Mouse (Mus musculus) CH12.LX (cell line): ENCODE measurements at regions not wholly inside any gene's neighbourhood (a gene's known extent, or its start where the extent isn't known, plus 50 kb on each side); places are given as distances from the start of the nearest gene placed in this dataset.

Experiments
- DNase-seq: peaks from one replicate; pipeline ENCODE4 v3.0.0-alpha.2; 2013; ENCODE audit errors: extremely low read depth
- H3K27ac ChIP-seq: 2 replicates; pipeline ENCODE4 v1.5.1; 2012; ENCODE audit warnings: low read depth, mild to moderate bottlenecking, control low read depth, moderate library complexity; ENCODE audit not compliant: insufficient read depth
- H3K27me3 ChIP-seq: replicated peaks from 2 replicates; pipeline ENCODE3; 2012; ENCODE audit warnings: inconsistent platforms
- H3K36me3 ChIP-seq, 2 experiments: replicated peaks in 1 of 2; 2 replicates each; pipeline versions ENCODE3 to v1.6.1; 2012; ENCODE audit warnings: inconsistent platforms in 1 of 2, low read length in 1 of 2, mild to moderate bottlenecking in 1 of 2, mixed read lengths in 1 of 2, moderate library complexity in 1 of 2; ENCODE audit not compliant: control insufficient read depth in 1 of 2, insufficient read depth in 1 of 2
- H3K4me1 ChIP-seq, 2 experiments: 2 replicates each; pipeline ENCODE4 v1.6.1; 2012; ENCODE audit warnings: inconsistent platforms in 1 of 2, moderate library complexity in 1 of 2; ENCODE audit not compliant: insufficient read depth in 2 of 2, control insufficient read depth in 1 of 2
- H3K4me2 ChIP-seq: 2 replicates; pipeline ENCODE4 v1.6.1; 2012; ENCODE audit warnings: low read depth, mild to moderate bottlenecking, control low read depth; ENCODE audit not compliant: poor library complexity, insufficient read depth, severe bottlenecking
- H3K4me3 ChIP-seq, 3 experiments: fragments of 150-350 bp in 1 of 3; sonication (generic) in 1 of 3; replicated peaks in 1 of 3; 2 replicates each; pipeline versions ENCODE3 to v1.5.1; 2011 to 2012; ENCODE audit warnings: low read depth in 2 of 3, low read length in 2 of 3, mild to moderate bottlenecking in 2 of 3, moderate library complexity in 2 of 3, control low read depth in 1 of 3, improper control_type of control experiment in 1 of 3, inconsistent platforms in 1 of 3, mixed read lengths in 1 of 3; ENCODE audit not compliant: poor library complexity in 1 of 3
- H3K79me2 ChIP-seq: replicated peaks from 2 replicates; pipeline ENCODE4 v1.6.1; 2012; ENCODE audit warnings: mild to moderate bottlenecking, moderate library complexity; ENCODE audit not compliant: control insufficient read depth, poor library complexity, insufficient read depth, severe bottlenecking; ENCODE audit errors: extremely low read depth
- H3K9ac ChIP-seq: 2 replicates; pipeline ENCODE4 v1.6.1; 2012; ENCODE audit warnings: low read depth, mild to moderate bottlenecking, control low read depth, moderate library complexity; ENCODE audit not compliant: insufficient read depth
- H3K9me3 ChIP-seq: replicated peaks from 2 replicates; pipeline ENCODE3; 2012; ENCODE audit warnings: low read length, inconsistent platforms, mixed read lengths
- BHLHE40 ChIP-seq: IDR thresholded peaks from 2 replicates; pipeline ENCODE4 v1.6.1; 2011; ENCODE audit warnings: mild to moderate bottlenecking, low read depth, low read length, improper control_type of control experiment
- CHD1 ChIP-seq: IDR thresholded peaks from 2 replicates; pipeline ENCODE4 v1.6.1; 2012; ENCODE audit warnings: low read depth, low read length, improper control_type of control experiment, inconsistent platforms
- ELF1 ChIP-seq: IDR thresholded peaks from 2 replicates; pipeline ENCODE4 v1.6.1; 2014; ENCODE audit warnings: low read depth, mild to moderate bottlenecking, inconsistent platforms, low read length, improper control_type of control experiment
- EP300 ChIP-seq: IDR thresholded peaks from 2 replicates; pipeline ENCODE4 v1.6.1; 2011; ENCODE audit warnings: low read length, improper control_type of control experiment
- JUN ChIP-seq: IDR thresholded peaks from 2 replicates; pipeline ENCODE4 v1.6.1; 2011; ENCODE audit warnings: low read depth, mild to moderate bottlenecking, low read length, improper control_type of control experiment, moderate library complexity; ENCODE audit not compliant: insufficient read depth
- JUND ChIP-seq: conservative IDR thresholded peaks from 2 replicates; pipeline ENCODE4 v1.6.1; 2011; ENCODE audit warnings: low read depth, low read length, improper control_type of control experiment
- KAT2A ChIP-seq: IDR thresholded peaks from 2 replicates; pipeline ENCODE4 v1.6.1; 2012; ENCODE audit warnings: low read length, improper control_type of control experiment, inconsistent platforms; ENCODE audit not compliant: insufficient replicate concordance
- MAX ChIP-seq: IDR thresholded peaks from 2 replicates; pipeline ENCODE4 v1.6.1; 2011; ENCODE audit warnings: low read length, improper control_type of control experiment
- MEF2A ChIP-seq: IDR thresholded peaks from 2 replicates; pipeline ENCODE4 v1.6.1; 2014; ENCODE audit warnings: low read depth, mild to moderate bottlenecking, inconsistent platforms, low read length, improper control_type of control experiment, borderline replicate concordance
- NRF1 ChIP-seq: IDR thresholded peaks from 2 replicates; pipeline ENCODE4 v1.6.1; 2014; ENCODE audit warnings: low read depth, mild to moderate bottlenecking, inconsistent platforms, low read length, improper control_type of control experiment, moderate library complexity
- PAX5 ChIP-seq: IDR thresholded peaks from 2 replicates; pipeline ENCODE4 v1.6.1; 2012; ENCODE audit warnings: low read length, inconsistent platforms, mixed read lengths
- POLR2AphosphoS2 ChIP-seq: IDR thresholded peaks from 2 replicates; pipeline ENCODE4 v1.6.1; 2011; ENCODE audit warnings: low read depth, low read length, improper control_type of control experiment
- RCOR1 ChIP-seq: conservative IDR thresholded peaks from 2 replicates; pipeline ENCODE4 v1.6.1; 2012; ENCODE audit warnings: low read depth, mild to moderate bottlenecking, inconsistent platforms, low read length, improper control_type of control experiment
- SIN3A ChIP-seq: IDR thresholded peaks from 2 replicates; pipeline ENCODE4 v1.6.1; 2012; ENCODE audit warnings: low read length, improper control_type of control experiment, inconsistent platforms
- TBP ChIP-seq: conservative IDR thresholded peaks from 2 replicates; pipeline ENCODE4 v1.6.1; 2011; ENCODE audit warnings: low read depth, low read length, improper control_type of control experiment
- TCF12 ChIP-seq: IDR thresholded peaks from 2 replicates; pipeline ENCODE4 v1.6.1; 2014; ENCODE audit warnings: low read depth, mild to moderate bottlenecking, inconsistent platforms, low read length, improper control_type of control experiment
- ZC3H11A ChIP-seq: IDR thresholded peaks from 2 replicates; pipeline ENCODE4 v1.6.1; 2012; ENCODE audit warnings: low read depth, mild to moderate bottlenecking, inconsistent platforms, low read length, improper control_type of control experiment
- ZKSCAN1 ChIP-seq: IDR thresholded peaks from 2 replicates; pipeline ENCODE4 v1.6.1; 2012; ENCODE audit warnings: low read depth, inconsistent platforms, low read length, improper control_type of control experiment, borderline replicate concordance
- dilution Hi-C: fragments of 300-500 bp; cut with MboI; formaldehyde crosslinking; loops from 2 replicates; pipeline ENCODE4 v1.14.3; 2020; ENCODE audit warnings: low sequenced_read_pairs; ENCODE audit not compliant: extremely low pct_unique_long_range_greater_than_20kb, extremely low pct_ligation_motif_present
- in situ Hi-C: fragments of 300-500 bp; cut with MboI; formaldehyde crosslinking; loops from 3 replicates; pipeline ENCODE4 v1.14.3; 2019; ENCODE audit warnings: low sequenced_read_pairs, low pct_ligation_motif_present, low pct_unique_long_range_greater_than_20kb, mixed read lengths

DNA sequence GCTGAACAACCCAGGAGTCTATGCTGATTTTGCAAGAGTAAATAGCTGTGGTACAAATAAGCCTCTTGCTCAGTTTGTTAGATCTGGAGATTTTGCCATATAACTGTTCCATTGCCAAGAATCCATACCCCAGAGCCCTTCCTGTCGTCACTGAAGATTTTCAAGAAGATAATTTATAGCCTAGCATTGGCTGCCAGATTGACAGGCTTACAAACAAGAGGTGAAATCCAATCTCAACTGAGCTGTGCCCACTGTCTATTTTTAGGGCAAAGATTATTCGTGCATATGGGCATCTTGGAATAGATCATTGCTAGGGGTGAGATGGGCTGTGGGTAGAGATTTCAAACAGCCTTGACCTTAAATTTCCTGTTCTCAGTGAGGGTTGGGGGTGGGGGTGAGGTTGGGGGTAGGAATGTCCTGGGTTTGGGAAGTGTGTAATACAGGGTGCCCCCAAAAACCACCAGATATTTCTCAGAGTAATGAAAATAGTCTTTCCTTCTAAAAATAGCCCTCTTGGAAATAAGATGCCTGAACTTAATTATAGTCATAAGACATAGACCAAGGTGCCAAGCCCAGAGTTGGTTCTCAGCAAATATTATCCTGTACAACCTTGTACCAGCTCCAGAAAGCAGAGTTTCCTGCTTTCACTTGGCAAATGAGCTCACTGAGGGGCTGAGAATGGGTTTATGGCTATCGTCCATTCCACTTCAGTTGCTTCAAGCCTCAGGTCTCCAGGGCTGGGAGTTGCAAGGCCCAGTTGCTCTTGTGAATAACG is 93.3 kb upstream of the Eepd1 start:
- no peak for DNase-seq
- dilution Hi-C loops, result no loop called here
- Histone ChIP-seq H3K4me2 (no peak overlapping the region), H3K36me3 (no peaks in the 10 kb centered on the region), H3K9ac (no peak overlapping the region), H3K4me1 (no peaks in the 10 kb centered on the region), H3K27me3 (no peaks in the 10 kb centered on the region), H3K27ac (no peak overlapping the region), H3K4me3 (no peak overlapping the region), H3K9me3 (no peaks in the 10 kb centered on the region), H3K79me2 (no peaks in the 10 kb centered on the region)
- no peak for TF ChIP-seq BHLHE40
- no peak for TF ChIP-seq SIN3A
- no peak for TF ChIP-seq TBP
- TF ChIP-seq CHD1, result no peak
- TF ChIP-seq ZC3H11A, result no peak
- TF ChIP-seq ELF1, result no peak
- no peak for TF ChIP-seq PAX5
- TF ChIP-seq JUN, result no peak
- TF ChIP-seq EP300, result no peak
- TF ChIP-seq TCF12, result no peak
- TF ChIP-seq KAT2A, result no peak
- no peak for TF ChIP-seq MEF2A
- TF ChIP-seq JUND, result no peak
- TF ChIP-seq MAX, result no peak
- no peak for TF ChIP-seq RCOR1
- TF ChIP-seq POLR2AphosphoS2, result no peak
- no peak for TF ChIP-seq ZKSCAN1
- in situ Hi-C loops, result no loop called here

- no peak overlapping the region for H3K27ac ChIP-seq
- H3K4me1 ChIP-seq, result no peaks in the 10 kb centered on the region
- dilution Hi-C loops (no loop called here), in situ Hi-C loops (no loop called here)
- H3K9me3 ChIP-seq, result no peaks in the 10 kb centered on the region
- no peak overlapping the region for H3K4me2 ChIP-seq
- H3K4me3 ChIP-seq, result no peak overlapping the region
- no peak for DNase-seq
- no peaks in the 10 kb centered on the region for H3K36me3 ChIP-seq
- no peak overlapping the region for H3K9ac ChIP-seq
- no peak for TF ChIP-seq NRF1
- H3K79me2 ChIP-seq, result no peaks in the 10 kb centered on the region
- H3K27me3 ChIP-seq, result no peaks in the 10 kb centered on the region
Measured at GRCm38 (mm10) chr9:25389351-25389750, 92.0 kb upstream of the Eepd1 start.
